Comparison of ENCODE assay signal across 33 mouse cellular contexts in genomic region chr5:105593630-105594029, GRCm38 (mm10).
"Had no signal": no experiment of that assay in that cellular context is flagged by ENCODE, and none has a peak within 500 bp of the region (broad histone marks: within the 10 kb centered on the region; RNA-seq: fewer than 3 reads in every experiment).

No protein-coding gene starts in this region.

- ATAC-seq: hindbrain, embryonic 16.5 days; hindbrain, postnatal 0 days; inflammation-experienced regulatory T-cells, adult 6 months had no signal

- H3K27ac ChIP-seq: heart, embryonic 10.5 days; heart, embryonic 13.5 days; heart, embryonic 15.5 days; hindbrain, embryonic 10.5 days; hindbrain, embryonic 12.5 days; hindbrain, embryonic 13.5 days; hindbrain, embryonic 14.5 days; hindbrain, embryonic 15.5 days; hindbrain, postnatal 0 days; kidney, embryonic 15.5 days; kidney, postnatal 0 days; layer of hippocampus, adult 2 months; left cerebral cortex, adult 2 months had no signal

- H3K36me3 ChIP-seq: heart, embryonic 15.5 days; hindbrain, embryonic 10.5 days; hindbrain, embryonic 12.5 days; hindbrain, embryonic 13.5 days; hindbrain, embryonic 15.5 days; kidney, embryonic 15.5 days had no signal

- DNase-seq: heart, postnatal 10 days; heart, postnatal 14 days; heart, postnatal 36 days; heart, postnatal 4 days; kidney, adult 11 months; kidney, adult 18-20 months; kidney, adult 2 months; kidney, adult 8-10 months; kidney, adult 9 months; kidney, postnatal 10 days; kidney, postnatal 14 days; kidney, postnatal 25 days; kidney, postnatal 36 days; kidney, postnatal 4 days; layer of hippocampus, adult 9-11 months; layer of hippocampus, postnatal 36 days had no signal

- H3K9ac ChIP-seq: heart, embryonic 12.5 days; heart, embryonic 13.5 days; heart, embryonic 15.5 days; hindbrain, embryonic 12.5 days; hindbrain, embryonic 13.5 days; hindbrain, embryonic 14.5 days; hindbrain, embryonic 15.5 days; kidney, embryonic 15.5 days had no signal

- H3K4me3 ChIP-seq: heart, embryonic 10.5 days; heart, embryonic 12.5 days; heart, embryonic 13.5 days; heart, embryonic 15.5 days; hindbrain, embryonic 10.5 days; hindbrain, embryonic 12.5 days; hindbrain, embryonic 13.5 days; hindbrain, embryonic 15.5 days; kidney, embryonic 15.5 days; layer of hippocampus, adult 2 months; left cerebral cortex, adult 2 months had no signal

- H3K4me1 ChIP-seq: hindbrain, embryonic 10.5 days; hindbrain, embryonic 12.5 days; hindbrain, embryonic 13.5 days; hindbrain, embryonic 15.5 days; kidney, embryonic 15.5 days had no signal

- H3K4me2 ChIP-seq: heart, embryonic 11.5 days; heart, embryonic 12.5 days; heart, embryonic 13.5 days; heart, embryonic 15.5 days; hindbrain, embryonic 12.5 days; hindbrain, embryonic 13.5 days; hindbrain, embryonic 14.5 days; hindbrain, embryonic 15.5 days; kidney, embryonic 15.5 days had no signal

- H3K9me3 ChIP-seq: heart, embryonic 10.5 days; heart, embryonic 12.5 days; heart, embryonic 13.5 days; heart, embryonic 15.5 days; hindbrain, embryonic 10.5 days; hindbrain, embryonic 12.5 days; hindbrain, embryonic 13.5 days; hindbrain, embryonic 15.5 days; kidney, embryonic 15.5 days had no signal

- H3K27me3 ChIP-seq: heart, embryonic 12.5 days; heart, embryonic 13.5 days; heart, embryonic 15.5 days; hindbrain, embryonic 12.5 days; hindbrain, embryonic 13.5 days; hindbrain, embryonic 15.5 days; kidney, embryonic 15.5 days had no signal
